Mouse (Mus musculus) ES-Bruce4 (cell line): Measurements from ENCODE around the gene Zfp575.

Experiments
- CTCF ChIP-seq: IDR thresholded peaks from one replicate; pipeline ENCODE4 v1.8.1; 2011; ENCODE audit warnings: low read depth, low read length
- EP300 ChIP-seq: IDR thresholded peaks from 2 replicates; pipeline ENCODE4 v1.6.1; 2011; ENCODE audit warnings: low read depth, low read length; ENCODE audit not compliant: insufficient read depth
- POLR2A ChIP-seq: IDR thresholded peaks from one replicate; pipeline ENCODE4 v1.8.1; 2011; ENCODE audit warnings: low read length; ENCODE audit not compliant: insufficient read depth

DNA sequence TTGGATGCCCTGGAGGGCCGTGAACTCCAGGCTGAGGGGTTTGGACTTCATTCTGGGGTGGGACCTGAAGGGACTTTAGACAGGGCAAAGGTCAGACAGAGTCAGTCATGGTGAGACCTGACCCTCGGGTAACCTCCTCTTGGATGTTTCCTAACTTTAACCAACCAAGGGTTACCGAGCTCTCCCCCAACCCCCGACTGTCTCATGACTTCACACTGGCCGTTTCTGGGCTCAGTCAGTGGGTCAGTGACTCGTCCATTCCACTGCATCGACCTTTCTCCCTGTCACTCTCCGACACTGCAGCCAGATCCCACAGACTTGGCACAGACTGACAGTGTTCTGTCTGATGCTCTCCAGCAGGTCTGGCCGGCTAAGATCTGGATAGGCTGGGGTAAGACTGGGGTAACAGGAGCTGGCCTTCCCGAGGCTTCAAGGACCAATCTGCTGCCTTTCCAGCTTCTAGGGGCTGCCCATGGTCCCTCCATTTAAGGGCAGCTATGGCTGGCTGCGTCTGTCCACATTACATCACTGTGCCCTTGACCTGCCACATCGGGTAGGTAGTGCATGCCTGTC lies 13.1 kb downstream of the Zfp575 start:
- TF ChIP-seq POLR2A, result no peak
- TF ChIP-seq CTCF, result no peak
- TF ChIP-seq EP300, result no peak
